Mouse (Mus musculus) skeletal muscle tissue, postnatal 0 days (tissue): ENCODE measurements around the gene Ccng1. TPM values are rescaled to one million over a fixed set of nuclear protein-coding genes. Genes with fewer than 3 reads are reported as not detected.

Experiments
- polyA plus RNA-seq: library from polyadenylated mRNA; unstranded; fragments of >200 nt; fragmentation: Nextera tagmentation; extraction: Ambion mirVana; gene quantifications from 2 replicates; pipeline ENCODE4 v1.2.1, GENCODE M21; 2015

Ccng1 gene
- 253 and 276 TPM in 2 replicates for polyA plus RNA-seq

GRCm38 (mm10) chr11:40755109-40755627 lies at the start of gene Ccng1:
Ccng1 (minus strand) TSS chr11:40755311.

DNA sequence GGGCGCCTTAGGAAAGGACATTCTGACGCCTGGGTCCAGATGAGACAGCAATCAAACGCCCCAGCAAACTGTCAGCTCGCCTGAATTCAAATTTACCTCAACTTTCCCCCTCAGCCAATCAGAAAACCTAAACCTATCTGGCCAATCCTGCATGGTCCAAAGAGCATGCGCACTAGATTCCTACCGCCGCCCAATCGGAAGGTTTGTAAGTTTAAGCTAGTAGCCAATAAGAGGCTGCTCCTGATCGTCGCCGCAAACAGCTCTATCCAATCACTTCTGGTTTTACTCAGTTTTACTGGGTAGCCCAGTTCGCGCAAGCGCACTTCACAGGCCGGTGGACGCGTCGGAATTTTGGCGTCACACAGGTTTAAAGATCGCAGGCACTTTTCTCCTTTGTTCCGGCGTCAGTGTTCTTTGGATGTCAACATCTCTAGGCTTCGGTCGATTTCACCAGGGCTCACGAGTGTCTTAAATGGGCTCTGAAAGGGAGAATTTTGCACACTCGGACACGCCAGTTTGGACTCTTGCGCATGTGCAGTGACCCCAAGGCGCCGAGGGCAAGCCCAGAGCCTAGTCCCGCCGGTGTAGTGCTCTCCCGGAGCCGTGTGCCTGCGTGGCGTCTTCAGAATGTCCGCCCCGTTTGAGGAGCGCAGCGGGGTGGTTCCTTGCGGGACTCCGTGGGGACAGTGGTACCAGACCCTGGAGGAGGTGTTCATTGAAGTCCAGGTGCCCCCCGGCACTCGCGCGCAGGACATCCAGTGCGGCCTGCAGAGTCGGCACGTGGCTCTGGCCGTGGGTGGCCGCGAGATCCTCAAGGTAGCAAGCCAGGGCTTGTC lies 21.6 kb downstream of the Ccng1 start, which contains the start of the genes Hmmr and Nudcd2:
Gene Hmmr, minus strand, starts transcription at position 84 of the 836 bp plus-strand sequence.
Gene Nudcd2, plus strand, starts transcription at position 329 of the 836 bp plus-strand sequence.

Other genes starting within 250 kb of the Ccng1 start
- 105 and 115 TPM in 2 replicates for gene Mat2b, start 60.1 kb downstream of the Ccng1 start, polyA plus RNA-seq
- gene Hmmr, start 21.9 kb downstream of the Ccng1 start, polyA plus RNA-seq = 9.4 and 9.7 TPM in 2 replicates
- gene Nudcd2, start 21.6 kb downstream of the Ccng1 start, polyA plus RNA-seq = 63.6 and 69.8 TPM in 2 replicates